Mouse (Mus musculus): ENCODE results near the gene Zfp143.
"Not testable (repeated sequence)": the region's sequence is repeated elsewhere in the genome, so short reads cannot be mapped to it uniquely, and the experiment has no call there.

Gene Zfp143

GRCm38 (mm10) chr7:110096332-110096731 is 35.3 kb downstream of the Zfp143 start:
- DNase-seq (ENCODE audit: low spot score): no peak

GRCm38 (mm10) chr7:110097106-110097793 is 36.2 kb downstream of the Zfp143 start:
- DNase-seq (ENCODE audit: low spot score): no peak

- no peak for DNase-seq (ENCODE audit: low spot score)
These were observed 39.8 kb downstream of the Zfp143 start for GRCm38 (mm10) chr7:110100854-110101253.

GRCm38 (mm10) chr7:110101266-110101665 is 40.2 kb downstream of the Zfp143 start:
- DNase-seq (ENCODE audit: low spot score): no peak

GRCm38 (mm10) chr7:110105041-110105440 is 44.0 kb downstream of the Zfp143 start:
- no peak for DNase-seq (ENCODE audit: low spot score)

- no peak for DNase-seq (ENCODE audit: low spot score)
These were observed 45.6 kb downstream of the Zfp143 start for GRCm38 (mm10) chr7:110106633-110107032.

GRCm38 (mm10) chr7:110108524-110108923 is 47.5 kb downstream of the Zfp143 start:
- not testable (repeated sequence) for DNase-seq (ENCODE audit: low spot score)

GRCm38 (mm10) chr7:110108967-110109610 is 48.1 kb downstream of the Zfp143 start:
- DNase-seq (ENCODE audit: low spot score): peak; percentile 11

GRCm38 (mm10) chr7:110110061-110110656 is 49.1 kb downstream of the Zfp143 start:
- no peak for DNase-seq (ENCODE audit: low spot score)

GRCm38 (mm10) chr7:110114699-110115098 is 53.7 kb downstream of the Zfp143 start:
- DNase-seq (ENCODE audit: low spot score): no peak

- DNase-seq (ENCODE audit: low spot score): no peak
These were observed 55.8 kb downstream of the Zfp143 start for GRCm38 (mm10) chr7:110116731-110117291.

- DNase-seq (ENCODE audit: low spot score): no peak
These were observed 57.4 kb downstream of the Zfp143 start for GRCm38 (mm10) chr7:110118448-110118847.

- no peak for DNase-seq (ENCODE audit: low spot score)
These were observed 59.3 kb downstream of the Zfp143 start for GRCm38 (mm10) chr7:110120157-110120784.

- no peak for DNase-seq (ENCODE audit: low spot score)
These were observed 60.1 kb downstream of the Zfp143 start for GRCm38 (mm10) chr7:110121162-110121515.

- peak; percentile 99 for DNase-seq (ENCODE audit: low spot score)
These were observed 60.7 kb downstream of the Zfp143 start, which contains the start of gene Wee1 for GRCm38 (mm10) chr7:110121516-110122288. TSS of gene Wee1 (plus strand) at chr7:110122046.

- DNase-seq (ENCODE audit: low spot score): no peak
These were observed 61.2 kb downstream of the Zfp143 start for GRCm38 (mm10) chr7:110122289-110122564.

- DNase-seq (ENCODE audit: low spot score): peak; percentile 50
These were observed 61.8 kb downstream of the Zfp143 start for GRCm38 (mm10) chr7:110122565-110123422.

- peak; percentile 17 for DNase-seq (ENCODE audit: low spot score)
These were observed 63.0 kb downstream of the Zfp143 start for GRCm38 (mm10) chr7:110123844-110124555.

GRCm38 (mm10) chr7:110128566-110128965 is 67.5 kb downstream of the Zfp143 start:
- no peak for DNase-seq (ENCODE audit: low spot score)

- DNase-seq (ENCODE audit: low spot score): not testable (repeated sequence)
These were observed 71.3 kb downstream of the Zfp143 start for GRCm38 (mm10) chr7:110132272-110132671.

Measured in spleen, adult 12 weeks (tissue).